Mouse (Mus musculus) neural tube, embryonic 13.5 days (tissue): ENCODE measurements around the gene Stra6l. TPM values are rescaled to one million over a fixed set of nuclear protein-coding genes. Genes with fewer than 3 reads are reported as not detected.

ENCODE experiments used
- polyA plus RNA-seq: library from polyadenylated mRNA; unstranded; fragments of >200 nt; fragmentation: Nextera tagmentation; extraction: Ambion mirVana; gene quantifications from 2 replicates; pipeline ENCODE4 v1.2.1, GENCODE M21; 2015

The Stra6l gene
- polyA plus RNA-seq, 1 experiment from 2014 or later, result 4.5 TPM

Other genes with a start within 250 kb of the Stra6l start
- gene Aldh1b1, start 49.6 kb upstream of the Stra6l start, polyA plus RNA-seq, result 14.8 and 16.5 TPM in 2 replicates
- gene Igfbpl1, start 21.7 kb upstream of the Stra6l start, polyA plus RNA-seq, result 62.8 and 63.8 TPM in 2 replicates
- gene Ccdc180, start 41.6 kb downstream of the Stra6l start, polyA plus RNA-seq, result 0.07 TPM in 1 of 2 replicates, not detected in the other
- gene Tdrd7, start 116.7 kb downstream of the Stra6l start, polyA plus RNA-seq, result 24.0 and 25.2 TPM in 2 replicates
- 3.8 and 4.0 TPM in 2 replicates for gene Tmod1, start 190.3 kb downstream of the Stra6l start, polyA plus RNA-seq